Mouse (Mus musculus): Measurements from ENCODE around the gene Sh3bgrl. TPM values are rescaled to one million over a fixed set of nuclear protein-coding genes. Genes with fewer than 3 reads are reported as not detected.

Gene Sh3bgrl
- polyA plus RNA-seq, 1 experiment from 2014 or later: 47.5 TPM

Other genes starting within 250 kb of the Sh3bgrl start
- 11.4 and 13.1 TPM in 2 replicates for gene Hmgn5, start 82.0 kb upstream of the Sh3bgrl start, polyA plus RNA-seq (2015; fragmentation: Nextera tagmentation; extraction: Ambion mirVana)
- 0.16 and 0.26 TPM in 2 replicates for gene Gm6377, start 101.4 kb downstream of the Sh3bgrl start, polyA plus RNA-seq (2015; fragmentation: Nextera tagmentation; extraction: Ambion mirVana)

Measured in liver, embryonic 15.5 days (tissue).